Mouse (Mus musculus): Measurements from ENCODE around the gene Hist1h2bh.

Hist1h2bh gene

DNA sequence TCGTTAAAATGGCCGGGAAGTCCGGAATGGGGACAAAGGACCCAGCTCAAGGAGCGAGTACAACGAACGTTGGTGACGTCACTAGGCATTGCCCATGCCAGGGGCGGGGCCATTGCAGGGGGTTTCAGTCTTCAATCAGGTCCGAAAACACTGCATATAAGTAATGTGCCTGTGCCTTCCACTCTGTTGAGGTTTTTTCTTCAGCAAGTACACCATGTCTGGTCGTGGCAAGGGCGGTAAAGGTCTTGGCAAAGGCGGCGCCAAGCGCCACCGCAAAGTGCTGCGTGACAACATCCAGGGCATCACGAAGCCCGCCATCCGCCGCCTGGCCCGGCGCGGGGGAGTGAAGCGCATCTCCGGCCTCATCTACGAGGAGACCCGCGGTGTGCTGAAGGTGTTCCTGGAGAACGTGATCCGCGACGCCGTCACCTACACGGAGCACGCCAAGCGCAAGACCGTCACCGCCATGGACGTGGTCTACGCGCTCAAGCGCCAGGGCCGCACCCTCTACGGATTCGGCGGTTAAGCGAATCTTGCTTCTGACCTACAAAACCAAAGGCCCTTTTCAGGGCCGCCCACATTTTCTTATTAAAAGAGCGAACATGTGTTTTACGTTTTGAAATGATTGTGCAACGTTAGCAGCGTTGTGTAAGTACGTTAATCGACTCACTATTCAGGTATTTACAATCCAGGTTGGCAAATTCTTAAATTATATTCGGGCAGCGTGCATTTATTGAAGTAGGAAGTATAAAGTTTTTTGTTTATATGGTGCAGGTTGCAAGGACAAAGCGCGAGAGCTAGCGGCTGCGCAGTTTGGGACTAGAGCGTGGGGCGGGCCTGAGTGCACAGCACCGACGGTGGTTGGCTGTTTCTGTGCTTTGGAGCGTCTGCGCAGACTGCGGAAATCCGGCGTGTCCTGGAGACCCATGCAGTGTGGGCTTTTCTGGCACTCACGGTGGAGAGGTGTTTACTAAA, 12.0 kb downstream of the Hist1h2bh start, which contains the start of gene Hist1h4h:
Hist1h4h (plus strand) TSS at position 150 of the 975 bp plus-strand sequence.
- DNase-seq (ENCODE audit: low spot score) = peak; percentile 92

DNA sequence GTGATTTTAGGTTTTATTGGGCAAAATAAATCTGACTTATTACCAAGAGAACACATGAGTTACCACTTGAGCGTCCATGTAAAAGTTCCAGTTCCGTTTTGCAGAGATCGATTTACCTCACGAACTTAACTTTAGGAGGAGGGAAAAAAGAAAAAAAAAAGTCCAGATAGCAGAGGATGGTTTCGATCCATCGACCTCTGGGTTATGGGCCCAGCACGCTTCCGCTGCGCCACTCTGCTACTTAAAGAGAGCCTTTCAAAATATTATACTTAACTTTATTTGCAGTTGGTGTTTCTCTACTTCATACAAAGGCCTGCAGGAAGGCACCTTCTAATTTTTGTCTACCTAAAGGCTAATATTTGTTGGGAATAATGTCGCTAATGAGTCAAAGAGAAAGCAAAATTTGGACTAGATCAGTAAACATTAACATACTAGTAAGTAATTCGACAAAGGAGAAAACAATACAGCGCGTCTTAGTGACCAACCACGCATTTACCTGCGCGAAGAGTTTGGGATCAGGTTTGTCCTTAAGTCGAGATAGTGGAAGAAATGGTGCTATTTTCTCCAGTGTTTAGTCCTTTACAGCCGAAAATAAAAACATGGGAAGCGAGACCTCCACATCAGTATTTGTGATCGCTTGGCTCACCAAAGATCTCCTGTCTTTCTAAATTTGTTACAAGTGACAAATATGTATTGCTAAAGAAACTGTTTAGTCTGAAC, 12.9 kb downstream of the Hist1h2bh start:
- peak; percentile 52 for DNase-seq (ENCODE audit: low spot score)

DNA sequence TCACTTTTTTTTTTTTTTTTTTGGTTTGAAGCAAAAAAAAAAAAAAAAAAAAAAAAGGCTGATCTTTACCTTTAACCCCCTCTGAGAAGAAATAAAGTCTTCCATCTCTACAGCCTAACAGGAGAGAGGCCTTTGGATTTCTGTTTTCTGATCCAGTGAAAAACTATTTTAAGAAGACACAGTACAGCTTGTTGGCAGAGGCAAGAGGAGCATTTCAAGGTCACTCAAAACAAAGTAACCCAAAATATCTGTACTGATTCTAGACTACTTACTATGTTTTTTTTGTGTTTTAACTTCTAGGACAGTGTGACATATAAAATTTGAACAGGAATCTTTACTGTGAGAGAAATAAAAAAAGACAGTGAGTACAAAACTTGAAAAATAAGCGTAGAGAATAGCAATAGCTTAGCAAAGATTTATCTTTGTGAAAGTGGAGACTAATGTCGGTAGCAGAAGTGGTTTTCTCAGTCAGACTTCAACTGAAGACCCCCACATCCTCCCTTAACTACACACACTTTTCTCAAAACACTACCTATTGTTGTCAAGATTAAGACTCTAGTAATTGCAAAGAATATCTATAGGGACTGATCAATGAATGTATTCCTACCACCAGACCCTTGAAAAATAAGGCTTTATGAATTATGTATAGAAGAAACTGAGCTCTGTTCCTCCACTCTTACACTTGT, 13.6 kb downstream of the Hist1h2bh start:
- no peak for DNase-seq (ENCODE audit: low spot score)

DNA sequence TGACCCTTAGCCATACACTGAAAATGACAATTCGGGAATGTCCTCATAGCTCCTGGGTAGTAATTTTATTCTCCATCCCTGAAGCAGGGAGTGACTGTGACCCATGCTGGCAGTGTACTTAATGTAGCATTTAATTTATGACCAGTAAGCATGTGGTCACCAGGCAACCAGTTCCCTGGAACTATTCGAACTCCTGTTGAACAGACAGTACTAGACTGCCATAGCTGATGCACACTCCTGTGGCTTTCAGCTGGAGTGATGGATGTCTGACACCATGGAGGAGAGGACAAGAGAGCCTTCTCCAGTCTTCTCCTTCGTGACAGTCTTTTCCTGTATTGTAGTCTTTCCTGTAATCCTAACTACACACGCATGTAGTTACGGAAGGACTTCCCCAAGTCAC, 14.2 kb downstream of the Hist1h2bh start:
- DNase-seq (ENCODE audit: low spot score) = no peak

DNA sequence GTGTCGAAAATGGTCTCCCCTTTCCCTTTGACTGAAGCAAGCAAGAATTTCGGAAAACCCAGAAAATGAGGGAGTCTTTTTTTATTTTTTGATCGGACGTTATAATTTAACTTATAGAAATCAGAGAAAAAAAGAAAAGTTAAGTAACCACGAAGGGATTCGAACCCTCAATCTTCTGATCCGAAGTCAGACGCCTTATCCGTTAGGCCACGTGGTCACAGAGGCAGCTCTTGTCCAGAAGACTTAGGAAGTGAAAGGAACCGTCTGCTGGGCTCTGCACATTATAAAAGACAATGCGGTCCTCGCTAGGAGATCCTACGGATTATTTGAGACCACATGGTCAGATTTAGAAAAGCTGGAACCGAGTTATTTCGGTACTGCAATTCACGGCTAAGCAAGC, 16.9 kb downstream of the Hist1h2bh start:
- DNase-seq (ENCODE audit: low spot score) = peak; percentile 89

DNA sequence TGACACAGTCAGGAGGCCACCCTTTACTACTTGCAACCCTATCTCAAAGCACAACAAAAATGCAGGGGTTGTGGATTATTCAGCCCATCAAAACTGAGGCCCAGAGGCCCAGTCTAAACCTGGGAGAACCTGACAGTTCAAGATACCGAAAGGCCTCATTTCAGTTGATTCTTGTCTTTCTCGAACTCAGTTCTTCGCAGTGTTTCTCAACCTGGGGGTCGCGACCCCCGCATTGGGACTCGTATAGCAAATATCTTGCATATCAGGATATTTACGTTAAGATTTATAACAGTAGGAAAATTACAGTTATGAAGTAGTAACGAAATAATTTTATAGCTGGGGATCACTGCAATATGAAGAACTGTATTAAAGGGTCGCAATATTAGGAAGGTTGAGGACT, 17.3 kb downstream of the Hist1h2bh start:
- DNase-seq (ENCODE audit: low spot score) = no peak

DNA sequence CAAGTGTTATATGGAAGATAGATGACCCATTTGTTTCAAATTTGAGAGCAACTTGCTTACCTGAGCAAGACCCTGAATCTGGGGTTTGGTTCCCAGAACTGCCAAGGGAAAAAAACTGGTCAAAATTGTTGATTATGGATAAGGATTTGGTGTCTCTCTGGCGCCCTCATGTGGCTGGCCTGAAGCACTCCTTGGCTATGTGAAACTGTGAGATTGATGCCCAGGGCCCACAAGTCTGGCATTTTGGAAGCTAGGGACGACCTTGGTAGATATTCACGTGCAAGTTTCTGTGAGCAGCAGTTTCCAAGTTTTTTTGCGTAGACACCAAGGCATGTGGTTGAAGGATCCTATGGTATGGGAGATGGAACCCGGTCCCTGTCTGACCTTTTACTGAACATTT, 18.5 kb downstream of the Hist1h2bh start:
- DNase-seq (ENCODE audit: low spot score) = peak; percentile 82

DNA sequence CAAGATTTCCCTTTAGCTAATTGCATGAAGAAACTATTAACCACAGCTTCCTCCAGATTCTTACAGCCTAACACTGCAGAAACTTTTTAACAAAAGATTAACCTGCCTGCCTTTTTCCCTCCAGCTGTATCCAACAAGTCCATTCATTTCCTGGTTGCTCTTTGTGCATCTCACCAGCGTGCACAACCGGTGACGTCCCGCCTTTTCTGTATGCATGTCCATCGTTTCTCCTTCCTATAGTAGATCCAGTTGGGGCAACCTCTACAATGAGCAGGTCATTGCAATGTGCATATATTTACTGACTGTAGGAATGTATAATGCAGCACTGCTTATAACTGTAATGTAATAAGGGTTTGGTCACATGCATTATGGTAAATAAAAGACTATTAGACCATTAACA, 19.2 kb downstream of the Hist1h2bh start:
- no peak for DNase-seq (ENCODE audit: low spot score)

DNA sequence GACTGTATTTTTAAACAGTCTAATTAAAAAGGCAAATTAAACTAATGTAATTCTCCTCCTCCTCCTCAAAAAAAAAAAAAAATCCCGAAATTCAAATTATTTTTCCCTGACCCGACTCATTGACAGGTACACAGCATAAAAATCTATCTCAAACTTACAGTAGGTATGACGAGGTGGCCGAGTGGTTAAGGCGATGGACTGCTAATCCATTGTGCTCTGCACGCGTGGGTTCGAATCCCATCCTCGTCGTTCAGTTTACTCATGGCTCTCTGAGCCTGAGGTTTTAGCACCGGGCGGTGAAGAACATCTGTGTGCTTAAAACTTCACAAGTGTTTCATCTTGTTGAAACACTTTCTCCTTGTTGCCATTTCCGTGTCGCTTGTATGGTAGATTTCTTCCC, 21.5 kb downstream of the Hist1h2bh start:
- DNase-seq (ENCODE audit: low spot score) = peak; percentile 58

DNA sequence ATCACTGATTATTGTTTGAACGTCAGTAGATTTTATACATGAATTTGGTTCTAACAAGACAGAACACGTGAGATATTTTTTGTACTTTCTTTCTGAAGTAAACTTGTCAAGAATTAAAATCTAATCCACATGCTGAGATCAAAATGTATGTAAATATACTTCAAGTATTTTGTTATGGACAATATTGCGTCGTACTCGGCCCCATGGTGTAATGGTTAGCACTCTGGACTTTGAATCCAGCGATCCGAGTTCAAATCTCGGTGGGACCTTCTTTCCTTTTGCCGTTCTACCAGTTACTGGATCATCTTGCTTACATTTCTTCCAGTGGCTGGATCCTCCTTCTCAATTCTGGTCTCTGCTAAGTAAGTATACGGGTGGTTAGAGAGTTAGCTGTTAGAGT, 23.8 kb downstream of the Hist1h2bh start:
- DNase-seq (ENCODE audit: low spot score) = peak; percentile 56

DNA sequence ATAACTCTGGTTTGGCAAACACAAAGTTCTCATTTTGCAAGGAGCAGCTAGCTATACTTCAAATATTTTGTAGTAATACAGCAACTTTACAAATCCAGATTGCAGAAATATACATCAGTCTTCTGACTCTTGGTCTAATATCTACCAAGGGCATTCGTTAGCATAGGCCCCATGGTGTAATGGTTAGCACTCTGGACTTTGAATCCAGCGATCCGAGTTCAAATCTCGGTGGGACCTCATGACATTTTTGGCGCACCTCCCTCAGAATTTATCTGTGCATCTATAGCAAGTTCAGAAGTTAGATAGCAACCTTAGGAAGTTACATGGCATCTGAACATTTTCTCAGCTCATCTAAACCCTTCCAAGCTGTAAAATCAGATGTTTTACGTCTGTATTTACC, 24.3 kb downstream of the Hist1h2bh start:
- peak; percentile 65 for DNase-seq (ENCODE audit: low spot score)

DNA sequence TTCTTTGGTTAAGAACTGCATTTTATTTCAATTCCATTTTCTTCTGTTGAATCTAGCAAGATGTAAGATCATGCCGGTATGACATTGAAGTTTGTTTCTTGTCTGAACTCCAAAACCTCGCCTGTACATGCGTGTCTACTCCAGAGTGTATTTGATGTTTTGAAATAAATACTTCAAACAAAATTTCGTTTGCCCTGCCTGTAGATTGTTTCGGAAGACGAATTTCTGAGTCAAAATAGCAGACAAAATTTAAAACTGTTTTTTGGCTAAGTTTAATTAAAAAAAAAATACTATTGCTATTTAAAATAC, 24.9 kb downstream of the Hist1h2bh start:
- DNase-seq (ENCODE audit: low spot score) = no peak

DNA sequence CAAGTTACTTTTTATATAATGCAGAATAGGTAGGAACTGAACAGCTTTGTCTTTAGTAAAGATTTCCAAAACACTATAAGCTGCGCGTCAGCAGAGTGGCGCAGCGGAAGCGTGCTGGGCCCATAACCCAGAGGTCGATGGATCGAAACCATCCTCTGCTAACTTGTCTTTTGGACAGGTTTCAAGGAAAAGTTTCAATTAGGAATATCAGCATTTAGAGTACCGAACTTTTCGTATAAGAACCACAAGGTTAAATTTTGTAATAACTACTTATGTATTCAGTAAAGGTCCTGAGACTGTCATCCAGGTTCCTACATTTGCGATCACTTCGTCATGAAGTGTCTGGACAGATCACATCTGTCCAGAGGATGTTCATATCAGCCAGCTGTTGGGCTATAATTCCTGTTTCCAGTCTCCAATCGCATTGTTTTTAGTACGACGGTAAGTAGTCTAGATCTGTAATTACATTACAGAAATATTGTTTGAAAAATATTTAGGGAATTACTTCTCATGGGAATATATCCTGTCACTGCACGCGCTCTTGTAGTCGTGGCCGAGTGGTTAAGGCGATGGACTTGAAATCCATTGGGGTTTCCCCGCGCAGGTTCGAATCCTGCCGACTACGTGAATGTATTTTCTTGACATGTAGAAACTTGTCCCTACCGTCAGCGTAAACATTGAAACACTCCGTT, 25.4 kb downstream of the Hist1h2bh start:
- peak; percentile 78 for DNase-seq (ENCODE audit: low spot score)

DNA sequence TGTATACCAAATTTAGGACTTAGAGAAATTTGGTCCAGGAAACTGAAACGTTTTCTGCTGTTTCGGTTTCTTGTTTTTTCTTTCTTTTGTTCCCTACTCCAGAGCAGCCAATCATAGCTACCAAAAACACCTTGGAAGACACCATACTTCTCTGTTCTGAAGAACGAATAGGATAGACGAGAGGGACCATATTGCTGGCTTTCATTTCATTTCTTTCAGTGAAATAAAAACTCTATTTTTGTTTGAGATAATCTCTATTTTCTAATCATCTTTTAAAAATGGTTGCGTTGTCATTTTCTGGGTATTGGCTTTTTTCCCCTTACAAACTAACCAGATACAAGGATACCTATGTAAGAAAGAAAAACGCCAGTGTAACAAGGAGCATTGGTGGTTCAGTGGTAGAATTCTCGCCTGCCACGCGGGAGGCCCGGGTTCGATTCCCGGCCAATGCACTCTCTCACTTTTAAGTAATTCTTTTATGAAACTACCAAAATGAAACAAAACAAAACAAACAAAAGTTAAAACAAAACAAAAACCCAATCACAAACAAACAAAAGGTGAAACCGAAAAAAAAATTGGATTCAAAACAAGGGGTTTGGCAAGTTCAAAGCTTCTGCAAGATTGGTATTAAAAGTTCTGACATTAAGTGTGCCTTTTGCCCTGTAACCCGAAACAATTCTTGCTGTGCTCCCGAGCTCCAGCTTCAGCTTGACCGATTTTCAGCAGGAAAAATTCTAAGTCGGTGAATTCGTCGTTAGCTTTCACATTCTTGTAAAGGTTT, 26.2 kb downstream of the Hist1h2bh start:
- peak; percentile 53 for DNase-seq (ENCODE audit: low spot score)

DNA sequence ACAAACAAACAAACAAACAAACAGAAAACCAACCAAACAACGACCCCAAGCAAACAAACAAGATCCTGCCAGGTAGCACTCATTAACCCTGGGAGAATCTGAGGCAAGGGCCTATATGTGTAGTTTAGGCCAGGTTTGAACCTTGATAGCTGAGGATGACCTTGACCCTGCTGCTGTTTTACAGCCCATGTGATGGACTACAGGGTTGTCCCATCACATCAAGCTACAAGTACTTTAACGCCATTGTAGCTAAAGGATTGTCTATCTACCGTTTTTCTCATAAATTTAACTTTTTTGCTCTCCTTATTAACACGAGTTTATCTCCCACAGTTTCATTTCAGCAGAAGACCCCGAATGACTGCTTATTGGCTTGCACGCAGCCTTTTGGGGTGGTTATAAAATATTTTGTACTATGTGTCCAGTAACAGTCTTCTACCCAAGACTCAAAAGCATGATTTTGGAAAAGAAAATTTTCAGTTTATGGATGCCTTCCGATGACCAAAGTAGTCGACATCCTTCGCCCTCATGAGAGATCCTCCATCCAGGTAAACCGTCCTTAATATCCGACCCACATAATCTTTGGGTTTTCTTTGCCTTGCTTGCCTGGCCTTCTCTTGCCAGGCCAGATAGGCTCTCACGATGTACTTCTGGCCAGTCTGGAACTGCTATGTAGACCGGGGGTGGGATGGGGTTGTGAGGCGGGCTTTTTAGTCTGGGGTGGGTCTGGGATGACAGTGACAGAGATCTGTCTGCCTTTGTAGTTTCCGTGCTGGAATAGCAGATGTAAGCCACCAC, 27.2 kb downstream of the Hist1h2bh start:
- no peak for DNase-seq (ENCODE audit: low spot score)

DNA sequence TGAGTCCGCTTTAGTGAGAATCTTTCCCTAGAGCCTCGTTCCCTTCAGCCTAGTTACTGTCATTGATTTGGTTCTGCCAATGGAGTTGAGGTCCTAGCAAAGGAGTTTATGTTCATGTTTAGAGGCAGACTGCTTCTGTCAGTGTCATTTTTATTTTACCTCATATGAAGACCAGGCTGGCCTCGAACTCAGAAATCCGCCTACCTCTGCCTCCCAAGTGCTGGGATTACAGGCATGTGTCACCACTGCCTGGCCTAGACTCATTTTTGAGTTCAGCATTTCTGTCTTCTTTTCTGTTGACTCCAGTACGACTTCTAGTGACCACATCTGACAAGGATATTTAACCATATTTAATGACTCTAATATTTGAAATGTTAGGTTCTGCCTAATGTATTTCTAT, 27.9 kb downstream of the Hist1h2bh start:
- DNase-seq (ENCODE audit: low spot score) = no peak

DNA sequence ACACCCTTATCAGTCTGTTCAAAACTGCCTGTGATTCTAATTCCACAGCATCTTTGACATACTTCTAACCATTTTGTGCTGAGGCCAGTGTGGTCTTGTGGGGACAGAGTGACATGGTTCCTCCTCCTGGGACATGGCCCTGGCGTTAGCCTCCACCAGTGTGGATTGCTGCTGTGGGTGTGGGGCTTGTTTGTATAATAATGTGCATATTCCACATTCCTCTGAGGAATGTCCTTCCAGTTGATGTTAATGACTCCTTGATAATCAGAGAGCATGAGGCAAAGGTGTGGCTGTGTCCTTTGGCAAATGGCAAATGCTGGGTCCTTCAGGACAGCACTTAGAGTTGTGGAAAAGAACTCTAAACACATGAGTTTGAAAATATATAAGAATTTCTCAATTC, 29.7 kb downstream of the Hist1h2bh start:
- DNase-seq (ENCODE audit: low spot score) = no peak

DNA sequence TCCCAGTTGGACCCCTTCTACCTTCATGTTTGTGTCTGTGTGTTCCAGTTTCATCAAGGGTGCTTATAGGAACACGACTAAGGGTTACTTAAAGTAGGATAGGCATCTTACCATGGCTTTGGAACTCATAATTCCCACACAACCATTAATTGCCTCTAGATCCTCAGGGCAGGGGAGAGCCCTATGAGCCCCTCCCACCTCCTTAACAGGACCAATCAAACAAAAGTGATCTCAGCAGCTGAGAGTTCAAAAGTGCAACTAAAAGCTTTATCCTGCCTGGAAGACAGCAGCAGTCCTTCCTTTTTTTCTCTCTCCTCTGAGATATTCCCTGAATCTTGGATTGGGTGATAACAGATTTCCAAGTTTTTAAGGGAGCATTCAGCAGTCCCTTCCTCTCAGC, 33.1 kb downstream of the Hist1h2bh start:
- DNase-seq (ENCODE audit: low spot score) = no peak

DNA sequence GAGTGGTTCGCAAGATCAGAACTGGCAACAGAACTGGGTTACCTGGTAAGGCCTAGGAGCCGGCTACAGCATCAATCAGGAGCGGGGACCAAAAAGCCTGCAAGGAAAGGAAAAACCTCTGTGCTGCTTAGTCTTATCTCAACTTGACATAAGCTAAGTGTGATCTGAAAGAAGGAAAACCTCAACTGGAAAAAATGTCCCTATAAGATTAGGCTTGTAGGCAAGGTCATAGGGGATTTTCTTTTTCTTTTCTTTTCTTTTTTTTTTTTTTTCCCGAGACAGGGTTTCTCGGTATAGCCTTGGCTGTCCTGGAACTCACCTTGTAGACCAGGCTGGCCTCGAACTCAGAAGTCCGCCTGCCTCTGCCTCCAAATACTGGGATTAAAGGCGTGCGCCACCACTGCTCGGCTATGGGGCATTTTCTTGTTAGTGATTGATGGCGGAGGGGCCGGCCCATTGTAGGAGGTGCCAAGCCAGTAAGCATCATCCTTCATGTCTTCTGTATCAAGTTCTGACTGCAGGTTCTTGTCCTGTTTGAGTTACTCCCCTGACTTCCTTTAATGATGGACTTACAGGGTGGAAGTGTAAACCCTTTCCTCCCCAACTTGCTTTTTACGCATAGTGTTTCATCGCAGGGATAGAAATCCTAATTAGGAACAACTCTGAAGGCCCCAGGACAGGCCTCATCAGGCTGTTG, 36.2 kb downstream of the Hist1h2bh start:
- no peak for DNase-seq (ENCODE audit: low spot score)

DNA sequence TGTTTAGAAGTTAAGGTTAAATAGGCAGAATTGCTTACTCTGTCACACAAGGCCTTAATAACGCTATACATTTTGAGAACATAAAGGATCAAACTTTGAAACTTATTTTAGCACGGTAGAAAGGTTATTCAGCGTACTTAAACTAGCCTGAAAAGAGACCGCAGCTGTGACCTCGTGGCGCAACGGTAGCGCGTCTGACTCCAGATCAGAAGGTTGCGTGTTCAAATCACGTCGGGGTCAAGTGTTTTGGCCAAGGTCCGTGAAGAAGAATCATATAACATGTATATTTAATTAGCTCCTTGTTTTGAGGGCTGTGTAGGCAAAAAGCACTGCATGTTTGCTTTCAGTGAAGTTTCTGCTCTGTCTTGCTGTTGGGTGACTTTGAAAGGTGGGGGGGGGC, 36.8 kb downstream of the Hist1h2bh start:
- no peak for DNase-seq (ENCODE audit: low spot score)
